Mouse (Mus musculus) midbrain, embryonic 10.5 days (tissue): ENCODE results near the gene Rhox2e. TPM values are rescaled to one million over a fixed set of nuclear protein-coding genes. Genes with fewer than 3 reads are reported as not detected.
"Not testable (repeated sequence)": the region's sequence is repeated elsewhere in the genome, so short reads cannot be mapped to it uniquely, and the experiment has no call there.

Source experiments
- DNase-seq: peaks from one replicate; pipeline ENCODE4 v3.0.0-alpha.2; 2017; ENCODE audit warnings: low spot score
- H3K27ac ChIP-seq: fragments of 300-500 bp; sonication (generic); replicated peaks from 2 replicates; pipeline ENCODE4 v1.5.1; 2016; ENCODE audit warnings: mild to moderate bottlenecking
- H3K27me3 ChIP-seq: fragments of 300-500 bp; sonication (generic); 2 replicates; pipeline ENCODE4 v1.6.1; 2016; ENCODE audit warnings: low read depth, mild to moderate bottlenecking; ENCODE audit not compliant: poor library complexity, severe bottlenecking
- H3K36me3 ChIP-seq: fragments of 300-500 bp; sonication (generic); 2 replicates; pipeline ENCODE4 v1.6.1; 2016; ENCODE audit warnings: mild to moderate bottlenecking, moderate library complexity
- H3K4me1 ChIP-seq: fragments of 300-500 bp; sonication (generic); 2 replicates; pipeline ENCODE4 v1.6.1; 2016
- H3K4me3 ChIP-seq: fragments of 300-500 bp; sonication (generic); 2 replicates; pipeline ENCODE4 v1.5.1; 2016; ENCODE audit warnings: mild to moderate bottlenecking, moderate library complexity
- H3K9me3 ChIP-seq: fragments of 300-500 bp; sonication (generic); replicated peaks from 2 replicates; pipeline ENCODE4 v1.6.1; 2016; ENCODE audit warnings: mild to moderate bottlenecking
- WGBS: fragments of 180-500 bp; shearing (Covaris S2); methylation state at CpG from one replicate; pipeline ENCODE4 v1.1.7; 2016; 5-methylcytosine and 5-hydroxymethylcytosine counted together
- polyA plus RNA-seq: library from polyadenylated mRNA; unstranded; fragments of >200 nt; fragmentation: Nextera tagmentation; extraction: Ambion mirVana; gene quantifications from 2 replicates; pipeline ENCODE4 v1.2.1, GENCODE M21; 2016

The Rhox2e gene
- 0.25 TPM in 1 of 2 replicates, not detected in the other for polyA plus RNA-seq

GRCm38 (mm10) chrX:37530152-37530551 lies at the start of gene Rhox2e:
Gene Rhox2e, plus strand, starts transcription at chrX:37530452.
- WGBS, result 98% methylated on average over 2 of the region's 8 CpGs
- not testable (repeated sequence) for H3K27ac ChIP-seq, H3K27me3 ChIP-seq, H3K9me3 ChIP-seq, H3K36me3 ChIP-seq, H3K4me1 ChIP-seq, DNase-seq, H3K4me3 ChIP-seq

GRCm38 (mm10) chrX:37514059-37514458 lies 16.2 kb upstream of the Rhox2e start, which contains the start of gene Rhox4d:
Gene Rhox4d, plus strand, starts transcription at chrX:37514359.
- not testable (repeated sequence) for H3K27me3 ChIP-seq, H3K27ac ChIP-seq, H3K36me3 ChIP-seq, H3K9me3 ChIP-seq, H3K4me3 ChIP-seq, H3K4me1 ChIP-seq, DNase-seq
- 94% methylated on average over 14 of the region's 18 CpGs for WGBS

GRCm38 (mm10) chrX:37541719-37542118 lies 11.5 kb downstream of the Rhox2e start, which contains the start of gene Rhox3e:
Gene Rhox3e, plus strand, starts transcription at chrX:37542019.
- not testable (repeated sequence) for H3K27me3 ChIP-seq, H3K4me3 ChIP-seq, H3K9me3 ChIP-seq, H3K36me3 ChIP-seq, H3K27ac ChIP-seq, H3K4me1 ChIP-seq, DNase-seq
- no CpG with 5 or more reads among the region's 4 CpGs for WGBS

- H3K27ac ChIP-seq, DNase-seq, H3K4me3 ChIP-seq, H3K9me3 ChIP-seq, H3K4me1 ChIP-seq, H3K36me3 ChIP-seq, H3K27me3 ChIP-seq: not testable (repeated sequence)
- WGBS, result 97% methylated on average over 11 of the region's 18 CpGs
These were observed 26.9 kb downstream of the Rhox2e start, which contains the start of gene Rhox4e for GRCm38 (mm10) chrX:37557112-37557511. Gene Rhox4e, plus strand, starts transcription at chrX:37557412.

GRCm38 (mm10) chrX:37571105-37571504 lies 40.9 kb downstream of the Rhox2e start, which contains the start of gene Rhox2f:
Gene Rhox2f, plus strand, starts transcription at chrX:37571405.
- not testable (repeated sequence) for H3K9me3 ChIP-seq, H3K27ac ChIP-seq, H3K4me3 ChIP-seq, H3K4me1 ChIP-seq, H3K27me3 ChIP-seq, H3K36me3 ChIP-seq, DNase-seq
- 91% methylated on average over 8 of the region's 8 CpGs for WGBS

- 67% methylated on average over 2 of the region's 2 CpGs for WGBS
- H3K4me1 ChIP-seq, H3K27me3 ChIP-seq, H3K9me3 ChIP-seq, H3K27ac ChIP-seq, H3K4me3 ChIP-seq, H3K36me3 ChIP-seq, DNase-seq: not testable (repeated sequence)
These were observed 42.4 kb downstream of the Rhox2e start for GRCm38 (mm10) chrX:37572638-37573037.

- H3K4me3 ChIP-seq, H3K36me3 ChIP-seq, H3K27ac ChIP-seq, H3K4me1 ChIP-seq, H3K9me3 ChIP-seq, H3K27me3 ChIP-seq, DNase-seq: not testable (repeated sequence)
These were observed 50.4 kb downstream of the Rhox2e start, which contains the start of gene Rhox3f for GRCm38 (mm10) chrX:37580692-37581091. Gene Rhox3f, plus strand, starts transcription at chrX:37580992.

Other genes with a start within 250 kb of the Rhox2e start
- not detected in 2 replicates for gene Rhox3a2, start 150.4 kb upstream of the Rhox2e start, polyA plus RNA-seq
- 0.20 and 0.21 TPM in 2 replicates for gene Rhox4a2, start 139.6 kb upstream of the Rhox2e start, polyA plus RNA-seq
- not detected in 2 replicates for gene Rhox2b, start 118.4 kb upstream of the Rhox2e start, polyA plus RNA-seq
- 0.20 and 0.48 TPM in 2 replicates for gene Rhox4b, start 98.0 kb upstream of the Rhox2e start, polyA plus RNA-seq
- gene Rhox2c, start 76.8 kb upstream of the Rhox2e start, polyA plus RNA-seq, result 0.57 TPM in 1 of 2 replicates, not detected in the other
- gene Rhox3c, start 71.9 kb upstream of the Rhox2e start, polyA plus RNA-seq, result not detected in 2 replicates
- gene Rhox4c, start 50.1 kb upstream of the Rhox2e start, polyA plus RNA-seq, result not detected in 2 replicates
- not detected in 2 replicates for gene Rhox2d, start 37.0 kb upstream of the Rhox2e start, polyA plus RNA-seq
- 0.14 TPM in 1 of 2 replicates, not detected in the other for gene Rhox4d, start 16.1 kb upstream of the Rhox2e start, polyA plus RNA-seq
- not detected in 2 replicates for gene Rhox3e, start 11.6 kb downstream of the Rhox2e start, polyA plus RNA-seq
- gene Rhox4e, start 27.0 kb downstream of the Rhox2e start, polyA plus RNA-seq, result not detected in 2 replicates
- 0.24 TPM in 1 of 2 replicates, not detected in the other for gene Rhox2f, start 41.0 kb downstream of the Rhox2e start, polyA plus RNA-seq
- not detected in 2 replicates for gene Rhox3f, start 50.5 kb downstream of the Rhox2e start, polyA plus RNA-seq
- not detected in 2 replicates for gene Rhox4f, start 77.3 kb downstream of the Rhox2e start, polyA plus RNA-seq
- gene Rhox3g, start 98.2 kb downstream of the Rhox2e start, polyA plus RNA-seq, result not detected in 2 replicates
- not detected in 2 replicates for gene Rhox2g, start 113.0 kb downstream of the Rhox2e start, polyA plus RNA-seq
- gene Rhox4g, start 120.9 kb downstream of the Rhox2e start, polyA plus RNA-seq, result not detected in 2 replicates
- not detected in 2 replicates for gene Rhox3h, start 138.3 kb downstream of the Rhox2e start, polyA plus RNA-seq
- gene Rhox2h, start 142.8 kb downstream of the Rhox2e start, polyA plus RNA-seq, result not detected in 2 replicates